Mouse (Mus musculus) hindbrain, embryonic 12.5 days (tissue): ENCODE results near the gene Rgs3. TPM values are rescaled to one million over a fixed set of nuclear protein-coding genes. Genes with fewer than 3 reads are reported as not detected.

ENCODE experiments used
- ATAC-seq: fragments of 200-750 bp; cut with Nextera tagmentation; 2 replicates; pipeline ENCODE4 v1.8.0; 2017; ENCODE audit warnings: moderate TSS enrichment; ENCODE audit not compliant: low FRiP score
- H3K27ac ChIP-seq: fragments of 300-500 bp; sonication (generic); 2 replicates; pipeline ENCODE4 v1.5.1; 2016; ENCODE audit warnings: mild to moderate bottlenecking
- H3K27me3 ChIP-seq: fragments of 300-500 bp; sonication (generic); 2 replicates; pipeline ENCODE4 v1.6.1; 2016; ENCODE audit warnings: mild to moderate bottlenecking
- H3K36me3 ChIP-seq: fragments of 300-500 bp; sonication (generic); 2 replicates; pipeline ENCODE4 v1.6.1; 2016; ENCODE audit warnings: mild to moderate bottlenecking
- H3K4me1 ChIP-seq: fragments of 300-500 bp; sonication (generic); 2 replicates; pipeline ENCODE4 v1.6.1; 2016
- H3K4me2 ChIP-seq: fragments of 300-500 bp; sonication (generic); replicated peaks from 2 replicates; pipeline ENCODE4 v1.6.1; 2016; ENCODE audit warnings: mild to moderate bottlenecking
- H3K4me3 ChIP-seq: fragments of 300-500 bp; sonication (generic); 2 replicates; pipeline ENCODE4 v1.5.1; 2016; ENCODE audit warnings: mild to moderate bottlenecking
- H3K9ac ChIP-seq: fragments of 300-500 bp; sonication (generic); 2 replicates; pipeline ENCODE4 v1.6.1; 2016; ENCODE audit warnings: mild to moderate bottlenecking, moderate library complexity
- H3K9me3 ChIP-seq: fragments of 300-500 bp; sonication (generic); replicated peaks from 2 replicates; pipeline ENCODE4 v1.6.1; 2016; ENCODE audit warnings: mild to moderate bottlenecking
- WGBS: fragments of 180-500 bp; shearing (Covaris S2); methylation state at CpG from one replicate; pipeline ENCODE4 v1.1.7; 2016; 5-methylcytosine and 5-hydroxymethylcytosine counted together
- polyA plus RNA-seq: library from polyadenylated mRNA; unstranded; fragments of >200 nt; fragmentation: Nextera tagmentation; extraction: Ambion mirVana; gene quantifications from 2 replicates; pipeline ENCODE4 v1.2.1, GENCODE M21; 2016

The Rgs3 gene
- polyA plus RNA-seq, 1 experiment from 2014 or later, result 71.6 TPM

DNA sequence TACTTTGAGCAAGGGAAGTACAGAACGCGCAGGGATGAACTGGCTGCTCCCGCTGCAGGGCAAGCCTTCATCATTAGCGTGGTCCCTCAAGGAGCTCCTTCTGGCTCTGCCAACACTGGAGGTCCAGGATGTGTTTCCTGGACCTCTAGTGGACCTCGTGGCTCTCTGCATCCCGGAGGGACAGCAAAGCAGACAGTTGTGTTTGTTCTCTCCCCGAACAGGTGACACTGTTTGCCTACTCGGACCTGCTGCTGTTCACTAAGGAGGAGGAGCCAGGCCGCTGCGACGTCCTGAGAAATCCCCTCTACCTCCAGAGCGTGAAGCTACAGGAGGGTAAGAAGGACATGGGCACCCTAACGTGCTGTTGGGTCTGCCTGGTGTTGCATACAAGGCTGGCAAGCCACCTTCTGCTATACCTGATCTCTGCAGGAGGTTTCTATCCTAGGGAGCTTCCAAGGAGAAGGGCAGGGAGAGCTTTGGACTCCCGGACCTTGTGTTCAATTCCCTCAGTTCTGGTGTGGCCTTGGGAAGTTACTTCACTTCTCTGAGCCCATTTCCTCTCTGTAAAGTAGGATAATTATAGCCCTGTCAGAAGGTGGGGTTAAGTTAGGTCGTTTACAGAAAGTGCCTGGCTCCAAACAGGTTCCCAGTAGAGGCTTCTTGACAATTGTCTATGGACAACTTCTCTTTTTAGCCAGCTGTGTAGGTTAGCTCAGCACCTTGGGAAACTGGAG is 81.0 kb downstream of the Rgs3 start:
- Histone ChIP-seq H3K27ac (no peak overlapping the region; the same call in 1 of the 2 replicates), H3K36me3 (peaks cover 8% of the 10 kb centered on the region; the same call in 1 of the 2 replicates), H3K9ac (no peak overlapping the region), H3K4me1 (peaks cover 30% of the 10 kb centered on the region), H3K9me3 (no peaks in the 10 kb centered on the region), H3K4me3 (no peak overlapping the region), H3K4me2 (no peak overlapping the region), H3K27me3 (peaks cover 15% of the 10 kb centered on the region)
- 70% methylated on average over 15 of the region's 15 CpGs for WGBS
- no peak for ATAC-seq

DNA sequence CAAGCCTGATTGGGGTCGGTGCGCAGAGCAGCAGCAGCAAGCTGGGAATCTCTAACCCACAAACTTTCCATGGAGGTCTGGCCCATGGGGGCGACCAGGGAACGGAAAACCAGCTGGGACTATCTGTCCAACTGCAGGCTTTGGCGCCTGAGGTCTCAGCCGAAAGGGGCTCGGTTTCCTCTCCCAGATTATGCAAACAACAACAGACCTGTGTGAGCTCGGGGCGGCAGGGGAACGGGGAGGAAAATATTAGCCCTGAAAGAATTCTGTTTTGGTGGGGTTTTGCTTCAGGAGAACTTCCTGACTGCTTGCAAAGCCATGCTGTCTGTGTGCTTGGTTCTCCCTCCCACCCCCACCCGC is 81.6 kb downstream of the Rgs3 start:
- Histone ChIP-seq H3K36me3 (peaks cover 8% of the 10 kb centered on the region; the same call in 1 of the 2 replicates), H3K9me3 (no peaks in the 10 kb centered on the region), H3K27ac (no peak overlapping the region), H3K4me1 (peaks cover 30% of the 10 kb centered on the region), H3K4me2 (no peak overlapping the region), H3K9ac (no peak overlapping the region), H3K27me3 (peaks cover 16% of the 10 kb centered on the region), H3K4me3 (no peak overlapping the region)
- ATAC-seq, result no peak
- WGBS, result 37% methylated on average over 11 of the region's 11 CpGs

GRCm38 (mm10) chr4:62641656-62642055 is 82.0 kb downstream of the Rgs3 start:
- Histone ChIP-seq H3K4me2 (no peak overlapping the region), H3K9ac (no peak overlapping the region), H3K9me3 (no peaks in the 10 kb centered on the region), H3K27ac (0 out of 2 replicates have a peak overlapping the region, but pooled peaks have one; percentile 24), H3K36me3 (peaks cover 8% of the 10 kb centered on the region; the same call in 1 of the 2 replicates), H3K4me3 (no peak overlapping the region), H3K27me3 (peaks cover 16% of the 10 kb centered on the region), H3K4me1 (peaks cover 30% of the 10 kb centered on the region)
- WGBS, result 63% methylated on average over 3 of the region's 3 CpGs
- no peak for ATAC-seq

GRCm38 (mm10) chr4:62643401-62643800 is 83.8 kb downstream of the Rgs3 start:
- Histone ChIP-seq H3K4me1 (peaks cover 30% of the 10 kb centered on the region), H3K27me3 (peaks cover 19% of the 10 kb centered on the region), H3K9ac (no peak overlapping the region), H3K36me3 (peaks cover 5% of the 10 kb centered on the region; the same call in 1 of the 2 replicates), H3K27ac (no peak overlapping the region), H3K4me2 (no peak overlapping the region), H3K4me3 (no peak overlapping the region), H3K9me3 (no peaks in the 10 kb centered on the region)
- WGBS, result 27% methylated on average over 8 of the region's 8 CpGs
- peak; percentile 30; the same call in 1 of the 2 replicates for ATAC-seq

DNA sequence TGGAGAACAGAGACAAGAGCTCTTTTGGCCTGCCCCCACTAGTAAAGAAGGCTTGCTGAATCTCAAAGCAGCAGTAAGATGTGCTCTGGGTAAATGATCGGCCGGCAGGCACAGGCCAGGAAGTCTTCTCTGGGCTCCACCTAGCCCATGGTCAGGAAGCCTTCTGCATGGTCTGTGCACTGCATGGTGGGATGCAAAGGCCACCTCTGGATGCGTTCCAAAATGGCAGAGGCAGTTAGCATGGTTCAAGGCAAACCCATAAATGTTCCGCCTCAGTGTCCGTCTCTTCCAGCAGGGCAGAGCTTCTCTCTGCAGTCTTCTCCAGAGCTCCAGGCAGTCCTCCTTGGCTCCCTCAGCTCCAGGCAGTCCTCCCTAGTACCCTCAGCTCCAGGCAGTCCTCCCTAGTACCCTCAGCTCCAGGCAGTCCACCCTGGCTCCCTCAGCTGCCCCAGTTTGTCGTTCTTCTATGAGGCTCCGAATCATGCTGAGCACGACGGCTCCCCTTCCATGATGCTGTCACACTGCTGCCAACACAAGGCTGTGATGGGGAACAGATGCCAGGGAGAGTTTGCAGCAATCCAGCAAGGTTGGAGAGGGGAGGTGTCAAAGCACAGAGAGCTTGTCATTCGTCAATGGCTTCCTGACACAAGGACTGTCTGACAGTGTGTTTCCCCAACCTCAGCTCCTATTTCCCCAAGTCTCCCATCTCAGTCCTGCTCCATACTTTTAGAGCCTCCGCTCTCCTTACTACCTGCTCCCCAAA is 84.6 kb downstream of the Rgs3 start:
- H3K9ac ChIP-seq, result no peak overlapping the region
- WGBS, result 79% methylated on average over 11 of the region's 11 CpGs
- no peak overlapping the region for H3K4me3 ChIP-seq
- no peaks in the 10 kb centered on the region; the same call in 1 of the 2 replicates for H3K36me3 ChIP-seq
- no peak overlapping the region for H3K27ac ChIP-seq
- H3K4me2 ChIP-seq, result no peak overlapping the region
- H3K9me3 ChIP-seq, result no peaks in the 10 kb centered on the region
- peaks cover 30% of the 10 kb centered on the region for H3K4me1 ChIP-seq
- ATAC-seq, result no peak
- peaks cover 19% of the 10 kb centered on the region for H3K27me3 ChIP-seq

- Histone ChIP-seq H3K4me1 (peaks cover 20% of the 10 kb centered on the region), H3K4me2 (no peak overlapping the region), H3K27me3 (peaks cover 12% of the 10 kb centered on the region), H3K4me3 (no peak overlapping the region), H3K9ac (no peak overlapping the region), H3K36me3 (no peaks in the 10 kb centered on the region; the same call in 1 of the 2 replicates), H3K9me3 (no peaks in the 10 kb centered on the region), H3K27ac (no peak overlapping the region)
- no peak for ATAC-seq
- 76% methylated on average over 9 of the region's 9 CpGs for WGBS
Observed at GRCm38 (mm10) chr4:62646556-62647248, 87.1 kb downstream of the Rgs3 start.

DNA sequence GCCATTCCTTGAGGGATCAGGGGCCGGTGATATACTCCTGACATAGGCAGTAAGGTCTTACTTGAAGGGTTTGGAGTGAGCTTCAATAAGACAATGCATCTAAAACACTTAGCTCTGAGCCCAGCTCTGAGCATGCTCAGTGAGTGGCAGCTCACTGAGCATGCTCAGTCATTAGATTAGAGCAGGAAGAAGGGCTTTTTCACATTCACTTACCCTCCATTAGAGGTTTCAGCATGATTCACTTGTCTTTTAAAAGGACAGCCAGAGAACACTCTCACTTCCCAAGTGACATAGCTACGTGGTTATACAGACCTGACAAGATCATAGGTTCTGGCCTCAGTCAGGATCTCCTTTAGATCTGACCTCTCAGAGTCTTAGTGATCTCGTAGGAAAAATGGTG is 89.2 kb downstream of the Rgs3 start:
- Histone ChIP-seq H3K9ac (no peak overlapping the region), H3K4me3 (no peak overlapping the region), H3K27ac (no peak overlapping the region), H3K9me3 (no peaks in the 10 kb centered on the region), H3K36me3 (0 out of 2 replicates have a peak, but pooled peaks cover 3% of the 10 kb centered on the region), H3K27me3 (peaks cover 8% of the 10 kb centered on the region; the same call in 1 of the 2 replicates), H3K4me2 (no peak overlapping the region), H3K4me1 (peaks cover 5% of the 10 kb centered on the region; the same call in 1 of the 2 replicates)
- WGBS, result 87% methylated on average over 3 of the region's 3 CpGs
- ATAC-seq, result no peak

DNA sequence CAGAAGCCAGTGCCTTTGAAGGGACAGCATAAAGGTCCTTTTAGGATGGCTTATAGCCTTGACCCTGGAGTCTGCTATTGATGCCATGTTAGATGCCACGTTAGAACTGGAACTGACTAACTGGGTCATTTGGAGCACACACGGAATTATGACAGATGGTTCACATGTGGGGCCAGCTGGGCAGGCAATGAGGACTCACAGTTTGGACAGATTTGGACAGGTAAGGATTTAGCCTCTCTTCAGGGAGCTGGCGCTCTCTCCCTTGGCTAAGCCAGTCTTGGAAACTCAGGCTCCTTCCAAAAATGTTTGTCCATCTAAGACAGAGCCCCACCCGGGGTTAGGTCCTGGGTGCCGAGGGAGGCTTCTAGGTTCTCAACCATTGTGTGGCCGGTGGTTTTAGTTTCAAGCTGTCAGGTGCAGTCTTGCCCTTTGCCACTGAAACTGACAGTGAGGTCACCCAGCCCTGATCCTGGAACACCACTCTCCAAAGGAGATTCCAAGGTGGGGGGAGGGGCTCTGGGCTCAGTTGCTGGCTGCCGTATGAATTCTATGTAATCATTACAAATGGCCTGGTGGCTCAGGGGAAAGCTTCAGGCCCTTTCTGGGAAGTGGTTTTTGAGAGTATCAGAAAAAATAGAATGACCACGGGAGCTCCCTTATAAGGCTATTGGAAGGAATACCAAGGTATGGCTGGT is 90.0 kb downstream of the Rgs3 start:
- Histone ChIP-seq H3K4me3 (no peak overlapping the region), H3K27ac (no peak overlapping the region), H3K9ac (no peak overlapping the region), H3K9me3 (no peaks in the 10 kb centered on the region), H3K4me2 (no peak overlapping the region), H3K4me1 (no peaks in the 10 kb centered on the region), H3K27me3 (peaks cover 8% of the 10 kb centered on the region; the same call in 1 of the 2 replicates), H3K36me3 (0 out of 2 replicates have a peak, but pooled peaks cover 3% of the 10 kb centered on the region)
- ATAC-seq, result no peak
- WGBS, result 66% methylated on average over 8 of the region's 8 CpGs

DNA sequence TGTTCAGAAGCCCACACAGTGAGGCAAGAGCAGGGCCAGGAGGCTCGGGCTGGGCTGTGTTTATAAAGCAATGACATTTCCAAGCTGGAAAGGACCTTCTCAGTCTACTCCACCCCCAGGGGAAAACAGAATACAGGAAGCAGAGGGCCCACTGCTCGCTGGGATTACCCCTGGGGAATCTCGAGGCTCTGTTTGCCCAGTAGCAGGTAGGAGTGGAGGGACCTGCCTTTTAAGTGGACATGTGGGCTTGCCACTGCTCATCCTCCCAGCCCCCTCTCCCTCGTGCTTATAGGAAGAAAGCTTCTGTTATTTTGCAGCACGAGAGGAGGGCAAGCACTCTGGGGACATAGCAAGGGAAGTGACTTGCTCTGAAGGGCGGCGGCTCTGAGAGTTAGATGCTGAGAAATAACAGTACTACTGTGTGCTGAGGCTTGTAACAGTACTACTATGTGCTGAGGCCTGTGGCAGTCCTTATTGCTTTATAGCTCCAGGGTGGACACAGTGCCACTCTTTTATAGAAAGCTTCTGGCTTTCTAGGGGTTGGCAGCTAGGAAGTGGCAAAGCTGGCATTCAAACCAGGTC is 91.6 kb downstream of the Rgs3 start:
- 0 out of 2 replicates have a peak, but pooled peaks cover 3% of the 10 kb centered on the region for H3K36me3 ChIP-seq
- H3K27me3 ChIP-seq, result 0 out of 2 replicates have a peak, but pooled peaks cover 3% of the 10 kb centered on the region
- no peak overlapping the region for H3K9ac ChIP-seq
- H3K27ac ChIP-seq, result no peak overlapping the region
- 62% methylated on average over 7 of the region's 7 CpGs for WGBS
- H3K4me1 ChIP-seq, result no peaks in the 10 kb centered on the region
- no peak overlapping the region for H3K4me2 ChIP-seq
- H3K4me3 ChIP-seq, result no peak overlapping the region
- H3K9me3 ChIP-seq, result no peaks in the 10 kb centered on the region
- no peak for ATAC-seq

GRCm38 (mm10) chr4:62652215-62652614 is 92.6 kb downstream of the Rgs3 start:
- Histone ChIP-seq H3K4me2 (no peak overlapping the region), H3K9me3 (no peaks in the 10 kb centered on the region), H3K27me3 (no peaks in the 10 kb centered on the region), H3K4me1 (no peaks in the 10 kb centered on the region), H3K36me3 (0 out of 2 replicates have a peak, but pooled peaks cover 3% of the 10 kb centered on the region), H3K4me3 (no peak overlapping the region), H3K9ac (no peak overlapping the region), H3K27ac (no peak overlapping the region)
- 64% methylated on average over 4 of the region's 4 CpGs for WGBS
- no peak for ATAC-seq
